Mouse (Mus musculus) kidney, postnatal 36 days (tissue): ENCODE results near the gene Hk1.

Experiments used
- DNase-seq, 2 experiments: peaks; one replicate each; pipeline ENCODE4 v3.0.0; 2021 to 2022; ENCODE audit warnings: mixed read lengths in 2 of 2

Hk1 gene

GRCm38 (mm10) chr10:62316467-62316866 is 63.2 kb downstream of the Hk1 start:
- no peak for DNase-seq

- peak; percentile 76 to 78 for DNase-seq
Observed at GRCm38 (mm10) chr10:62313885-62314424, 65.8 kb downstream of the Hk1 start.

GRCm38 (mm10) chr10:62313140-62313539 is 66.6 kb downstream of the Hk1 start:
- no peak for DNase-seq

GRCm38 (mm10) chr10:62311464-62311863 is 68.2 kb downstream of the Hk1 start:
- peak; percentile 80 to 83 for DNase-seq

- DNase-seq, result no peak
Observed at GRCm38 (mm10) chr10:62310259-62311039, 69.3 kb downstream of the Hk1 start.

- DNase-seq, result peak in 1 of 2 experiments; percentile 44
Observed at GRCm38 (mm10) chr10:62309593-62309992, 70.1 kb downstream of the Hk1 start.

GRCm38 (mm10) chr10:62308896-62309491 is 70.7 kb downstream of the Hk1 start:
- peak; percentile 46 to 68 for DNase-seq

GRCm38 (mm10) chr10:62306483-62306882 is 73.2 kb downstream of the Hk1 start:
- DNase-seq, result no peak

GRCm38 (mm10) chr10:62305090-62305489 is 74.6 kb downstream of the Hk1 start:
- no peak for DNase-seq

- peak in 1 of 2 experiments; percentile 32 for DNase-seq
Observed at GRCm38 (mm10) chr10:62300006-62300827, 79.5 kb downstream of the Hk1 start.

GRCm38 (mm10) chr10:62296086-62296872 is 83.4 kb downstream of the Hk1 start:
- DNase-seq, result no peak

- DNase-seq, result no peak
Observed at GRCm38 (mm10) chr10:62294112-62294511, 85.6 kb downstream of the Hk1 start.

GRCm38 (mm10) chr10:62287460-62288124 is 92.1 kb downstream of the Hk1 start:
- DNase-seq, result peak; percentile 35 to 43

- no peak for DNase-seq
Observed at GRCm38 (mm10) chr10:62283206-62283792, 96.4 kb downstream of the Hk1 start.

GRCm38 (mm10) chr10:62282782-62283181 is 96.9 kb downstream of the Hk1 start:
- no peak for DNase-seq

- no peak for DNase-seq
Observed at GRCm38 (mm10) chr10:62279671-62280070, 100.0 kb downstream of the Hk1 start.

GRCm38 (mm10) chr10:62279066-62279465 is 100.6 kb downstream of the Hk1 start:
- peak in 1 of 2 experiments; percentile 19 for DNase-seq

GRCm38 (mm10) chr10:62277499-62278293 is 102.0 kb downstream of the Hk1 start:
- no peak for DNase-seq

- DNase-seq, result peak; percentile 81 to 96
Observed at GRCm38 (mm10) chr10:62275235-62275634, 104.5 kb downstream of the Hk1 start.

- no peak for DNase-seq
Observed at GRCm38 (mm10) chr10:62269278-62269677, 110.4 kb downstream of the Hk1 start.
